Mouse (Mus musculus): ENCODE measurements at regions not wholly inside any gene's neighbourhood (a gene's known extent, or its start where the extent isn't known, plus 50 kb on each side); places are given as distances from the start of the nearest gene placed in this dataset.

DNA sequence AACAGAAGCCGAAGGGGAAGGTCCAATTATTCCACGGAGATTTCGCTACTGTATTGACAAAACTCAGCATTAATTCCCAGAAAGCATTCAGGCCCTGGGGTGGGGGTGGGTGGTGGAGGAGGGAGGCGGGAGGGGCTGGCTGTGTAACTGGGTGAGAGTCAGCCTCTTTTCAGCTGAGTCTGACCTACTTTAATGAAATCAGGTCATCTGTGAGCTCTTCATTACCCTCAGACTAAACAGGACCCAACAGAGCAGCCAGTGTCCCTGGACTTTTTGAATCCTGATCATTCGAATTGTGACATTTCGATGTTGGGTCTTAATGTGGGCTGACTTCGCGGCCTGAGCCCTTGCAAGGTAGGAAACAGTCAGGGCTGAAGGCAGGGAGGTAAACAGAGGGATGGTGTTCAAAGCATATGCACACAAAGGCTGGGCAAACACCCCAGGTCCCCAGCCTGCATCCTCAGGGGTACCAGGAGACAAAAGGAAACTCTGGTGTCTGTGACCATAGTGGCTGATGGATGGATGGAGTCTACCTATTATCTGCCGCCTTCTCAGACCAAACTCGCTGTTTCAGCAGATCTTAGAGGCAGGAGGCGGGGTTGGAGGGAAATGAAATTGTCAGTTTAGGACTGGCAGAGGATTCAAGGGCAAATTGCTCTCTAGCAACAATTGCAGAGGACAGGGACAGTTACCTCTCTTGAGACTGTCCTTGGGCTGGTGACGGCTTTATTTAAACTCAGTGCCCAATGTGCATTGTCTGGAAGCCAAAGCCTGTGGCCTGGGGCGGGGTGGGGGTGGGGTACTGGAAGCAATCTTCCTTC lies 113.7 kb downstream of the Mycn start:
- no peaks in the 10 kb centered on the region for H3K4me1 ChIP-seq (ENCODE audit: insufficient read depth)
- no peaks in the 10 kb centered on the region for H3K27me3 ChIP-seq (ENCODE audit: insufficient read depth, low read length)
- H3K9me3 ChIP-seq (ENCODE audit: low read depth, low read length) = no peaks in the 10 kb centered on the region
- ATAC-seq (ENCODE audit: insufficient read depth) = no peak
- H3K27ac ChIP-seq (ENCODE audit: low read depth) = no peak overlapping the region
- no peak overlapping the region for H3K4me3 ChIP-seq (ENCODE audit: low read depth, low read length)
- H3K36me3 ChIP-seq (ENCODE audit: insufficient read depth) = no peaks in the 10 kb centered on the region
- no peak overlapping the region for H3K9ac ChIP-seq
- no peak for DNase-seq
- WGBS = 61% methylated on average over 13 of the region's 13 CpGs
- no peak overlapping the region for H3K4me2 ChIP-seq
- TF ChIP-seq CTCF (IDR thresholded peaks at IDR 0.05; ENCODE audit: low read depth) = no peak

DNA sequence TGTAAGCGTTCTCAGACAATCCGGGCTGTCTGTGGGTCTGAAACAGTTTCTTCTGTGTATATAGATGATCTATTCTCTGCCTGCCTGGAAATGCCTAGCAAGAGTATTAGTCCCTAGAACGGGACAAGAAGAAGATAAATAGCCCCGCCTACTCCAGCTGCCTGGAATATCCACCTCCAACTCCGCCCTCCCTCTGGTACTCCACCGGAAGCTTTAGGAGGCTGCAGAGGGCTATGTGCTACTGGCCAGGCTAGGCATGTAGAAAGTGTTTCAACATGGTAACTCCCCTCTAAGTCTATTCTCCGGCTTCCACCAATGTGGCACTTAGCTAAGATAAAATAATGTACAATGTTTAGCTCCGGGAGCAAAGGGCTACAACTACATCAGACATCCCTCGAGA lies 114.3 kb downstream of the Mycn start:
- ATAC-seq (ENCODE audit: insufficient read depth) = peak; percentile 62; the same call in 1 of the 2 replicates
- no peak overlapping the region for H3K4me2 ChIP-seq
- H3K9ac ChIP-seq = no peak overlapping the region
- H3K4me3 ChIP-seq (ENCODE audit: low read depth, low read length) = no peak overlapping the region
- no peaks in the 10 kb centered on the region for H3K9me3 ChIP-seq (ENCODE audit: low read depth, low read length)
- no peak overlapping the region for H3K27ac ChIP-seq (ENCODE audit: low read depth)
- WGBS = 38% methylated on average over 9 of the region's 9 CpGs
- no peak for TF ChIP-seq CTCF (IDR thresholded peaks at IDR 0.05; ENCODE audit: low read depth)
- DNase-seq = peak; percentile 68
- H3K4me1 ChIP-seq (ENCODE audit: insufficient read depth) = no peaks in the 10 kb centered on the region
- no peaks in the 10 kb centered on the region for H3K27me3 ChIP-seq (ENCODE audit: insufficient read depth, low read length)
- no peaks in the 10 kb centered on the region for H3K36me3 ChIP-seq (ENCODE audit: insufficient read depth)

DNA sequence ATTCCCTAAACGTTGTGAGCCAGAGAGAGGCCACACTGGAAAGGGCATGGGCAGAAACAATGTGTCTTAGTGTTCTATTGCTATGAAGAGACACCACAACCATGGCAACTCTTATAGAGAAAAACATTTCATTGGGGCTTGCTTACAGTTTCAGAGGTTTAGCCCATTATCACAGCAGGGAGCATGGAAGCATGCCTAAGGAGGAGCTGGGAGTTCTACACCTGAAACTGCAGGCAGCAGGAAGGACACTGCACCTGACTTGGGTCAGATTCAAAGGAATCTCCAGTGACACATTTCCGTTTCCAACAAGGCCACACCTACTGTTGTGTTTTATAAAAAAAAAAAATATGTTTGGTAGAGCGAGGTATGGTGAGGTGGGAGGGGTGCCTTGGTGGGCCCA lies 115.3 kb downstream of the Mycn start:
- ATAC-seq (ENCODE audit: insufficient read depth) = no peak
- Histone ChIP-seq H3K4me3 (ENCODE audit: low read depth, low read length) (no peak overlapping the region), H3K27ac (ENCODE audit: low read depth) (no peak overlapping the region), H3K4me1 (ENCODE audit: insufficient read depth) (no peaks in the 10 kb centered on the region), H3K9ac (no peak overlapping the region), H3K9me3 (ENCODE audit: low read depth, low read length) (no peaks in the 10 kb centered on the region), H3K4me2 (no peak overlapping the region), H3K27me3 (ENCODE audit: insufficient read depth, low read length) (no peaks in the 10 kb centered on the region), H3K36me3 (ENCODE audit: insufficient read depth) (no peaks in the 10 kb centered on the region)
- TF ChIP-seq CTCF (IDR thresholded peaks at IDR 0.05; ENCODE audit: low read depth) = no peak
- 69% methylated on average over 3 of the region's 3 CpGs for WGBS
- DNase-seq = no peak

DNA sequence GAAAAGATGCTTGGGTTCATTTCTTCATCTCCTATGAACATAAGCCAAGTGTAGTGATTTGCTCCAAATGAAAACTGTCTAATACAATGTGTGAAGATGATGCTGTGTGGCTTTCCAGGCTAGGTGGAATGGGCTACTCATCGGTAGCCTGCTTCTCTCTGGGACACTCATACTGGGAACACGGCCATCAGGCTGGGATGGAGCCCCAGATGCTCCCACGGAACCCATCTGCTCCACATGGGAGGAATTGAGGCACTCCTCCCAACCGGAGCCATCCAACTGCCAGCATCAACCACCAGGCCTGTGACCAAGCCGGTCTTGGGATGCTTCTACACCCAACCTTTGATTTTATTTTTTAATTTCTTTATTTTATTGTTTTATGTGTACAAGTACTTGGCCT lies 115.9 kb downstream of the Mycn start:
- WGBS = 88% methylated on average over 5 of the region's 5 CpGs
- no peak for DNase-seq
- Histone ChIP-seq H3K27me3 (ENCODE audit: insufficient read depth, low read length) (no peaks in the 10 kb centered on the region), H3K4me3 (ENCODE audit: low read depth, low read length) (no peak overlapping the region), H3K4me2 (no peak overlapping the region), H3K9ac (no peak overlapping the region), H3K36me3 (ENCODE audit: insufficient read depth) (no peaks in the 10 kb centered on the region), H3K4me1 (ENCODE audit: insufficient read depth) (no peaks in the 10 kb centered on the region), H3K9me3 (ENCODE audit: low read depth, low read length) (no peaks in the 10 kb centered on the region), H3K27ac (ENCODE audit: low read depth) (no peak overlapping the region)
- no peak for ATAC-seq (ENCODE audit: insufficient read depth)
- no peak for TF ChIP-seq CTCF (IDR thresholded peaks at IDR 0.05; ENCODE audit: low read depth)

DNA sequence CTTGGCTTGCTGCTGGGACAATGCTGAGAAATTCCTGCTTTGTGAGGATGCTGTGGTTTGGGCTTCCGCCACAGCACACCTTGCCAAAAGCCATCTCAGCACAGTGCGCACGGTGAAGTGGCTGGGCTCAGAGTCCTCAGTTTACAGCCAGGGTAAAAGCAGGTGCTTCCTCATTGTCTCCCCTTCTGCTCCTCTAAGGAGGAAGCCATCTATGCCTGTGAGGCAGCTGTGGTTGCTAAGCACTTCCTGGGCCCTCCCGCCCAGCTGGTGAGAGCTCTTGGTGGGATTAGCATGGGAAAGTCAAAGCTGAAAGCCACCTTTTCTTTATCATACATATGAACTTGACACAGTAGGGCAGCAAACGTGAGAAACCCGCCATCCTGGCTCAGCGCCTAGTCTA lies 120.2 kb downstream of the Mycn start:
- TF ChIP-seq CTCF (IDR thresholded peaks at IDR 0.05; ENCODE audit: low read depth) = no peak
- Histone ChIP-seq H3K27ac (ENCODE audit: low read depth) (no peak overlapping the region), H3K4me3 (ENCODE audit: low read depth, low read length) (no peak overlapping the region), H3K9ac (no peak overlapping the region), H3K27me3 (ENCODE audit: insufficient read depth, low read length) (no peaks in the 10 kb centered on the region), H3K4me2 (no peak overlapping the region), H3K9me3 (ENCODE audit: low read depth, low read length) (no peaks in the 10 kb centered on the region), H3K4me1 (ENCODE audit: insufficient read depth) (no peaks in the 10 kb centered on the region), H3K36me3 (ENCODE audit: insufficient read depth) (no peaks in the 10 kb centered on the region)
- ATAC-seq (ENCODE audit: insufficient read depth) (no peak), DNase-seq (no peak)
- 68% methylated on average over 7 of the region's 7 CpGs for WGBS

DNA sequence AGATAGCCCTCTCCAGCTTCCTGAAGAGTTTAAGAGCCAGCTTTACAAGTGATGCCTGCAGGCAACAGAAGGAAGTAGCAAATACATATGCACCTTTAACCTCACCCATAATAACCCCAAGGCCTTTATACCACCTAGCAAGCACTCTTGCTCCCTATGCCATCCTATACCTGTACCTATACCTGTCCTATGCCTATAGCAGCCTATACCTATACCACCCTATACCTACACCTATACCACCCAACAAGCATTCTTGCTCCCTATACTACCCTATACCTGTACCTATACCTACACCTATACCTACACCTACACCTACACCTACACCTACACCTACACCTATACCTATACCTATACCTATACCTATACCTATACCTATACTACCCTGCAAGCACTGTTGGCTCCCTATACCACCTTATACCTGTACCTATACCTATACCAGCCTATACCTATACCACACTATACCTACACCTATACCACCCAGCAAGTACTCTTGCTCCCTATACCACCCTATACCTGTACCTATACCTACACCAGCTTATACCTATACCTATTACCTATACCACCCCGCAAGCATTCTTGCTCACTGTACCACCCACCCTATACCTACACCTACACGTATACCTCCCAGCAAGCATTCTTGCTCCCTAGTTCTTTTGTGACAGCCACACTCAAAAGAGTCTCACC lies 120.9 kb downstream of the Mycn start:
- ATAC-seq (ENCODE audit: insufficient read depth) (peak; percentile 35; the same call in 1 of the 2 replicates), DNase-seq (no peak)
- H3K9ac ChIP-seq = no peak overlapping the region
- WGBS = 97% methylated on average over 2 of the region's 2 CpGs
- no peaks in the 10 kb centered on the region for H3K4me1 ChIP-seq (ENCODE audit: insufficient read depth)
- H3K4me2 ChIP-seq = no peak overlapping the region
- no peaks in the 10 kb centered on the region for H3K36me3 ChIP-seq (ENCODE audit: insufficient read depth)
- no peaks in the 10 kb centered on the region for H3K27me3 ChIP-seq (ENCODE audit: insufficient read depth, low read length)
- no peak overlapping the region for H3K4me3 ChIP-seq (ENCODE audit: low read depth, low read length)
- H3K9me3 ChIP-seq (ENCODE audit: low read depth, low read length) = no peaks in the 10 kb centered on the region
- TF ChIP-seq CTCF (IDR thresholded peaks at IDR 0.05; ENCODE audit: low read depth) = no peak
- H3K27ac ChIP-seq (ENCODE audit: low read depth) = no peak overlapping the region

DNA sequence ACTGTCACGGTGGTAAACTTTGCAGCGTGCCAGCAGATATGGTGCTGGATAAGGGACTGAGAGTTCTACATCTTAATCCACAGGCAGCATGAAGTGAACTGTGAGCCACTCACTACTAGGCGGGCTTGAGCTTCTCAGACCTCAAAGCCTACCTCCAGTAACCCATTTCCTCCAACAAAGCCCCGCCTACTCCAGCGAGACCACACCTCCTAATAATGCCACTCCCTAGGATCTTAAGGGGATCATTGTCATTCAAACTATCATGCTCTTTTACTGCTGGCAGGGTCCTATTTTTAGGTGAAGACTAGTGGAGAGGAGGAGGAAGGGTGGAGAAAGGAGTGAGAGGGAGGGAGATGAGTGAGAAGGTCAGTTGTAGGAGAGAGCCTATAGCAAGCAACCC lies 122.0 kb downstream of the Mycn start:
- no peak overlapping the region for H3K4me3 ChIP-seq (ENCODE audit: low read depth, low read length)
- no peak for DNase-seq
- no peaks in the 10 kb centered on the region for H3K9me3 ChIP-seq (ENCODE audit: low read depth, low read length)
- ATAC-seq (ENCODE audit: insufficient read depth) = no peak
- H3K9ac ChIP-seq = no peak overlapping the region
- H3K4me2 ChIP-seq = no peak overlapping the region
- TF ChIP-seq CTCF (IDR thresholded peaks at IDR 0.05; ENCODE audit: low read depth) = no peak
- no peaks in the 10 kb centered on the region for H3K36me3 ChIP-seq (ENCODE audit: insufficient read depth)
- WGBS = 76% methylated on average over 5 of the region's 5 CpGs
- H3K4me1 ChIP-seq (ENCODE audit: insufficient read depth) = no peaks in the 10 kb centered on the region
- no peaks in the 10 kb centered on the region for H3K27me3 ChIP-seq (ENCODE audit: insufficient read depth, low read length)
- no peak overlapping the region for H3K27ac ChIP-seq (ENCODE audit: low read depth)

Measured in lung, embryonic 14.5 days (tissue).